Mouse (Mus musculus) right cerebral cortex, postnatal 10 days (tissue): ENCODE results near the gene C2cd5.

Experiments used
- DNase-seq, 2 experiments: peaks; one replicate each; pipeline ENCODE4 v3.0.0; 2021; ENCODE audit warnings: low spot score in 2 of 2

Gene C2cd5

GRCm38 (mm10) chr6:143073476-143073875 lies 26.5 kb downstream of the C2cd5 start:
- DNase-seq: peak in 1 of 2 experiments; percentile 16

DNA sequence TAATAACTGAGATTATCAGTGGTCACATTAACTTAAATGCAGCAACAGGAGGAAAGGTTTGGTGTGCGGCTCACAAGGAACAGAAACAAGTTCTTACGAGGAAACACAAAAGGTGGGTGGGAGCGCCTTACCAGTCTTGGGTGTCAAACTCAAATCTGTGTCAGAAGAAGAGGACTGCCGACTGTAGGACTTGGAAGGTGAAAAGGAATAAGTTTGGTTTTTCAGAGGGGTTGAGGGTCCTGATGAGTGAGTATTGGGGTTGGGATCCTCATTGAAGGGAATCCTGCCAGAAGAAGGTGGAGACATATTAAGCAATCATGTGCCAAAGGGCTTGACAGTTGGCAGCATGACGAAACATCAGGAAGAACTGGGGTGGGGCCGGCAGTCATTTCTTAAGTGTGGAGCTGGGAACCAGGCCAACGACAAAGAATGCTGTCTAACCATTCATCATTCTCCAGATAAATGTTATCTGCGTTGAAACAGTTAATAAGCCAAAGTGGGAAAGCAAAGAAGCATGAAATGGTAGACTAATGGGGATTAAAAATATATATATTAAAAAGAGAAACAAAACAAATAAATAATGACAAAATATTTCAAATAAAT lies 27.4 kb downstream of the C2cd5 start:
- peak in 1 of 2 experiments; percentile 27 for DNase-seq

DNA sequence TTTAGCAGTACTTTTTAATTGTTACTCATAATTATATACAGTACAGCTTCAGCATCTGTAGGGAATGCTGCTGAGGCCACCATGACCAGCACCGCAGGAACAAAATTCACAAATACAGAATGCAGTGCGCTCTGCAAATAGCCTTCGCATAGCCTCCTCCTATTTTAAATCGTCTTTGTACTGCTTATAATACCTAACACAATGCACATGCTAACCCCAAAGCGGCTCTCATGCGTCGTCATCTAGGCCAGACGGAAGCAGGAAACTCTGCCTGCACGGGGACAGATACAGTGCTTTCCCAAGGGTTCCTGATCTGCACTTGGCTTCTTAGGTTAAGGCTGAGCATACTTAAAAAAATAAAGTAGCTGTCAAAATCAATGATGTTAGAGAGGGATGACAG lies 29.2 kb downstream of the C2cd5 start:
- DNase-seq: peak in 1 of 2 experiments; percentile 15

GRCm38 (mm10) chr6:143070019-143070418 lies 29.9 kb downstream of the C2cd5 start:
- DNase-seq: peak in 1 of 2 experiments; percentile 17

GRCm38 (mm10) chr6:143069606-143070005 lies 30.3 kb downstream of the C2cd5 start:
- peak in 1 of 2 experiments; percentile 8 for DNase-seq

DNA sequence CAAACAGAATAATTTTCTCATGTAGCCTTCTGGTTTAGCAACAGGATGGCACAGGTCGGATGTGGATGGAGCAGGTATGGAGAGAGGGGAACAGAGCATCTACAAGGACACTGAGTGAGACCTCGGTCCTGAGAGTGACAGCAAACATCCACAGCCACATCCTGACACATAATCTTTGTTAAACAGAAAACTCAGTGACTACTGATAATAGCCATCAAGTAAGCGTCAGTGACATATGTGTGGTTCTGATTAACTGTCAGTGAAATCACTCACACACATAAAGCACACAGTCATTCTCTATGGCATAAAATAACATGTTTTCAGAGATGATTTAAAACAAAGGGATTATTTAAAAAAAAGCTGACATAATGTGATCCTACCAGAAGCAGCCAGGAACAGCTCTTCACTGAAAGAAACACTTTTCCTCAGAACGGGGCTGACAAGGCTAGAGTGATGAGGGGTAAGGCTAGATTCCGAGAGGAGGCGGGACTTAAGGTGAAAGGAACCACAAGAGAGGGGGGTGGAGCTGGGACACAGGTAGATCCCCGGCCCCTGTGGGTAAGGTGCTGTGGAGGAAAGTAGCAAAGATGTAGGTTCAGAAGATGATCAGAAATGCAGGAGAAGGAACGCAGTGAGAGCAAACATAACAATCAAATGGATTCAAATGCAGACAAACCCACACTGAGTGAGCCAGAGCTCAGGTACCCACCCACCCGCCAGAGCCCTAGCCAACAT lies 31.6 kb downstream of the C2cd5 start:
- peak in 1 of 2 experiments; percentile 13 for DNase-seq

- DNase-seq: peak in 1 of 2 experiments; percentile 4
Measured at GRCm38 (mm10) chr6:143067654-143068053, 32.3 kb downstream of the C2cd5 start.

DNA sequence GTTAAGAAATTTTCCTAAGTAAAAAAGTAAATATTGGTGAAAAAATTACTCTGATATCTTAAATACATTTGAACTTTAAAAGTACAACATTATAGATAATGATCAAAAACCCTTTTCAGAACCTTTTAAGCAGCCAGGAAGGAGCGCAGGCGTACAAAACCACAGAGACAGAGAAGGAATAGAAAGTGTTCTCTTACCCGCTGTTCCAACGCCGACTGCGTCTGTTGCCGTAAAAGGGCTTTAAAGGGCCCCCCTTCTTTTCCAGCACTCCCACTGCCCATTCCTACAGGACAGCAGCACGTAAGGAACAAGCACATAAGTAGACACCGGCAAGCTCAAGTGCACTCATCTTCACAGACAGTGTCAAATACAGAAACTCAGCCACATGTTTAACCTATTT lies 33.1 kb downstream of the C2cd5 start:
- DNase-seq: peak in 1 of 2 experiments; percentile 11

GRCm38 (mm10) chr6:143064047-143064446 lies 35.9 kb downstream of the C2cd5 start:
- DNase-seq: no peak

- DNase-seq: peak in 1 of 2 experiments; percentile 31
Measured at GRCm38 (mm10) chr6:143057601-143058000, 42.3 kb downstream of the C2cd5 start.

GRCm38 (mm10) chr6:143051566-143051965 lies 48.4 kb downstream of the C2cd5 start:
- no peak for DNase-seq

GRCm38 (mm10) chr6:143049791-143050555 lies 50.0 kb downstream of the C2cd5 start:
- DNase-seq: peak in 1 of 2 experiments; percentile 34

GRCm38 (mm10) chr6:143049117-143049516 lies 50.8 kb downstream of the C2cd5 start:
- DNase-seq: peak in 1 of 2 experiments; percentile 5

GRCm38 (mm10) chr6:143047538-143048258 lies 52.2 kb downstream of the C2cd5 start:
- DNase-seq: peak in 1 of 2 experiments; percentile 18

- no peak for DNase-seq
Measured at GRCm38 (mm10) chr6:143041578-143041977, 58.4 kb downstream of the C2cd5 start.

GRCm38 (mm10) chr6:143035261-143035660 lies 64.7 kb downstream of the C2cd5 start:
- DNase-seq: peak in 1 of 2 experiments; percentile 21

GRCm38 (mm10) chr6:143034503-143034902 lies 65.4 kb downstream of the C2cd5 start:
- no peak for DNase-seq

- peak in 1 of 2 experiments; percentile 7 for DNase-seq
Measured at GRCm38 (mm10) chr6:143030521-143030920, 69.4 kb downstream of the C2cd5 start.

- no peak for DNase-seq
Measured at GRCm38 (mm10) chr6:143027896-143028295, 72.0 kb downstream of the C2cd5 start.

DNA sequence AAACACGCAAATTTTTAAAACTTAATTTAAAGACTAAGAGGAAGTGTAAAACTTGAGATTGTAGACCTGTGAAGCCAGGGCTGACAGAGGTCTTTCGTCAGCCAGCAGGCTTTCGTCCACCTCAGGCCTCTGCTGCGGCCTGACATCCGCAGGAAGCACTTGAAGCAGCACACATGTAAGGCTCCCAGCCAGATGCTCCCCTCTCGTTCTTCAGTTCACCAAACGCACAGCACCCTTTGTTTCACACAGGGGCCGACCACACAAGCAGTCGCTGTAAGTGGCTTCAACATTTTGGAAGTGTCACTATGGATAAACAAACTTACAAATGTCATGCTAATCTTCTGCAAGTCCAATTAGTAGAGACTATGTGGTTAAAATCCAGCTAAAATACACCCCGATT lies 72.5 kb downstream of the C2cd5 start:
- DNase-seq: no peak

DNA sequence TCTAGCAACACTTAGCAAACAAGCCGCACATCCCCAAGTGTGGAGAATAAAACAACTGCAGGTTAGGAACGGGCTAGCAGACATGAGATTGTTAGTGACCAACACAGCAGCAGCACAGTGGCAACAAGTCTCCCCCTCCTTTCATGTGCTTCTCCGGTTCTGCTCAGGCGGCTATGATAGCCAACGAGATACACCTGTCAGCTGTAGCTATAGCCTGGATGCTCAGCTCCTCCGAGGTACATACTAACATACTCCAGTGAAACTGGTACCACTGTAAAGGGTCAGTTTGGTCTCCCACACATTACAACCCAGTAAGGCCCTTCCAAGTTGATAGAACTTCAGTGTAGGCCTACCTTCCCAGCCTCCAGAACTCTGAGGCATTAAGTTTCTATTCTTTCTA lies 76.2 kb downstream of the C2cd5 start:
- no peak for DNase-seq

- no peak for DNase-seq
Measured at GRCm38 (mm10) chr6:143021756-143022155, 78.2 kb downstream of the C2cd5 start.
